Mouse (Mus musculus) liver, adult 2 months (tissue): ENCODE results near the gene Ccl2.

ENCODE experiments used
- CTCF ChIP-seq: fragments of 200-500 bp; IDR thresholded peaks from 2 replicates; pipeline ENCODE4 v1.5.1; 2011; ENCODE audit warnings: low read depth, low read length, control low read depth
- POLR2A ChIP-seq: fragments of 200-500 bp; IDR thresholded peaks from 2 replicates; pipeline ENCODE4 v1.6.1; 2011; ENCODE audit warnings: low read length, control low read depth; ENCODE audit not compliant: insufficient read depth; ENCODE audit errors: extremely low read depth

DNA sequence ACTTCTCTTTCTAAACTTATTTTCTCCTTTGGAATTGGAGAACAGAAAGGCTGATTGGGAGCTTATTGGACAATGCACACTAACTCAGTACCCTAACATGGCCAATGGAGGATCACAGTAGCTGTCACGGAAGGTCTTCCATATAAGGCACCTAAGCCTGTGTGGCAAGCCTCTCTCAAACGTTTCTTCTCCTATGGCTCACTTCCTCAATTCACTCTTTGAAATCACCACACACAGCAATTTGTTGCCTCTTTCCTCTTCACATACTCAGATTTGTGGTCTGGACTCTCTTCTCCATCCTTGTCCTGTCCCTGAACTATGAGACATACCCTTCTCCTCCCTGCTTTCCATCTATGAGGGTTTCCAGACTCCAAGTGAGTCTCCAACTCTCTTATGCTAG, 30.6 kb upstream of the Ccl2 start:
- TF ChIP-seq CTCF (no peak), POLR2A (no peak)
